ENCODE assay signal across 8 mouse cellular contexts in genomic region chr14:64586386-64586859, GRCm38 (mm10).
DNase-seq lines count a peak whose midpoint lies in the region; ATAC-seq and TF ChIP-seq lines count a peak whose summit lies in the region.

No protein-coding gene starts in this region.

- intact Hi-C loops in left cerebral cortex, postnatal 25 days (cut with DNase I), result loop anchor here (2.0 to 5.0 kb wide), 5 partner anchors 134 to 459 kb away; no protein-coding TSS in a partner anchor

- peak overlapping the region; percentile 89 for H3K9ac ChIP-seq in neural tube, embryonic 11.5 days (ENCODE audit: low read length)
- no peak overlapping the region for H3K9ac ChIP-seq in liver, postnatal 0 days (replicated peaks)

- no peaks in the 10 kb centered on the region for H3K36me3 ChIP-seq in neural tube, embryonic 11.5 days (ENCODE audit: control insufficient read depth, insufficient read depth, low read length)
- H3K36me3 ChIP-seq in liver, postnatal 0 days (replicated peaks; ENCODE audit: insufficient read depth, low read length), result no peaks in the 10 kb centered on the region

- DNase-seq in cerebellum, adult 9-11 months, result peak; percentile 64
- no peak for DNase-seq in cerebellum, postnatal 25 days
- DNase-seq in neural tube, embryonic 11.5 days (ENCODE audit: low spot score), result no peak
- no peak for DNase-seq in neural tube, embryonic 10.5 days (ENCODE audit: extremely low spot score, low spot score)
- no peak for DNase-seq in liver, postnatal 0 days
- DNase-seq in spleen, adult 18-20 months, result no peak
- no peak for DNase-seq in left cerebral cortex, postnatal 25 days (ENCODE audit: low spot score in 2 of 2)

- H3K27me3 ChIP-seq in neural tube, embryonic 11.5 days (ENCODE audit: control insufficient read depth, insufficient read depth, low read length), result peaks cover 47% of the 10 kb centered on the region
- H3K27me3 ChIP-seq in liver, postnatal 0 days (ENCODE audit: insufficient read depth, low read length), result peaks cover 82% of the 10 kb centered on the region

- ATAC-seq in neural tube, embryonic 11.5 days (ENCODE audit: insufficient read depth, low FRiP score, low TSS enrichment), result no peak
- ATAC-seq in liver, postnatal 0 days, result no peak
- no peak for ATAC-seq in activated CD4-positive, CD25-positive, alpha-beta regulatory T cell, adult 4 months

- TF ChIP-seq EP300 in liver, postnatal 0 days (IDR thresholded peaks at IDR 0.05; ENCODE audit: low read depth), result no peak

- peak overlapping the region; percentile 62 for H3K4me3 ChIP-seq in neural tube, embryonic 11.5 days (ENCODE audit: low read depth, low read length)
- peak overlapping the region; percentile 52; the same call in 1 of the 2 replicates for H3K4me3 ChIP-seq in liver, postnatal 0 days (ENCODE audit: low read depth, low read length)

- WGBS in neural tube, embryonic 11.5 days, result 2% methylated on average over 12 of the region's 12 CpGs
- 8% methylated on average over 12 of the region's 12 CpGs for WGBS in liver, postnatal 0 days (ENCODE audit: insufficient replicate concordance)

- peak overlapping the region; percentile 72 for H3K4me2 ChIP-seq in neural tube, embryonic 11.5 days (ENCODE audit: low read depth)
- H3K4me2 ChIP-seq in liver, postnatal 0 days (ENCODE audit: low read depth, low read length), result peak overlapping the region; percentile 79

- TF ChIP-seq CTCF in liver, postnatal 0 days (IDR thresholded peaks at IDR 0.05; ENCODE audit: low read depth), result no peak

- H3K4me1 ChIP-seq in neural tube, embryonic 11.5 days (ENCODE audit: control insufficient read depth, insufficient read depth, low read length), result 0 out of 2 replicates have a peak, but pooled peaks cover 6% of the 10 kb centered on the region
- H3K4me1 ChIP-seq in liver, postnatal 0 days (ENCODE audit: insufficient read depth), result peaks cover 10% of the 10 kb centered on the region; the same call in 1 of the 2 replicates

- no peaks in the 10 kb centered on the region for H3K9me3 ChIP-seq in neural tube, embryonic 11.5 days (ENCODE audit: control insufficient read depth, low read length)
- H3K9me3 ChIP-seq in liver, postnatal 0 days (ENCODE audit: low read length), result no peaks in the 10 kb centered on the region

- H3K27ac ChIP-seq in neural tube, embryonic 11.5 days (ENCODE audit: low read depth, low read length), result peak overlapping the region; percentile 98
- no peak overlapping the region for H3K27ac ChIP-seq in liver, postnatal 0 days (ENCODE audit: low read depth)
